Mouse (Mus musculus): ENCODE measurements around the gene Tyk2. TPM values are rescaled to one million over a fixed set of nuclear protein-coding genes. Genes with fewer than 3 reads are reported as not detected.
A peak's percentile ranks its signal among the peaks of the same experiment; 100 is the strongest.

Tyk2 gene
- total RNA-seq, 2 experiments from 2014 or later, result 18.9 to 19.2 TPM

DNA sequence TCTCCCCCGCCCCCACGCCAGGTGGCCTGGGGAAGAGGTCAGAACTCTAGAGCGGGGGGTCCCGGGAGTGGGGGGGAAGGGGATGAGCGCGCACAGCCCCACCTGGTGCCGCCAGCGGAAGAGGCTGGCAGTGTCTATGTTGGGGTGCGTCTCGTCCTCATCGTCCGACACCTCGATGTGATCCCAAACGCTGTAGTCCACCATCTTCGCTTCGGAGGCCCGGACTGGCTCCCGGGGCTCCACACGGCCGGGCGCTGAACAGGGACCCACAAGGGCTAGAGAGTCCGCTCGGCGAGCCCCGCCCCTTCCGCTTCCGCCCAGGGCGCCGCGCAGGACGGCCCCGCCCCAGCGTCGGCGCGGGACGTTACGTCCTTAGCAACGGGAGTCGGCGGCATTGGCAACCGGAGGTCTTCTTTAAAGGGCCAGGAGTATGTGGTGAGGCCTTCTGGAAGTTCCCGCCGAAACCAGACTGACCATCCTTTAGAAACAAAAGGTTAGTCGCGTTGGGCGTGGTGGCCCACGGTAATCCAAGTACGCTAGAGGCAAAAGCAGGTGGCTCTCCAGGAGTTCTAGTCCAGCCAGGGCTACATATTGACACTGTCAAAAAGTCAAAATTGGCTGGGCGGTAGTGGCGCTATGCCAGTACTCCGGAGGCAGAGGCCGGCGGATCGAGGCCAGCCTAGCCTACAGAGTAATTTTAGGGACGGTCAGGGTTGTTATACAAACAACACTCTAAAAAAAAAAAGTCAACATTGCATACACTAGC, 18.8 kb upstream of the Tyk2 start, which contains the start of gene Cdc37:
Gene Cdc37, minus strand, starts transcription at position 329 of the 766 bp plus-strand sequence.
- DNase-seq (ENCODE audit: low spot score in 2 of 2), result peak; percentile 78 to 80

DNA sequence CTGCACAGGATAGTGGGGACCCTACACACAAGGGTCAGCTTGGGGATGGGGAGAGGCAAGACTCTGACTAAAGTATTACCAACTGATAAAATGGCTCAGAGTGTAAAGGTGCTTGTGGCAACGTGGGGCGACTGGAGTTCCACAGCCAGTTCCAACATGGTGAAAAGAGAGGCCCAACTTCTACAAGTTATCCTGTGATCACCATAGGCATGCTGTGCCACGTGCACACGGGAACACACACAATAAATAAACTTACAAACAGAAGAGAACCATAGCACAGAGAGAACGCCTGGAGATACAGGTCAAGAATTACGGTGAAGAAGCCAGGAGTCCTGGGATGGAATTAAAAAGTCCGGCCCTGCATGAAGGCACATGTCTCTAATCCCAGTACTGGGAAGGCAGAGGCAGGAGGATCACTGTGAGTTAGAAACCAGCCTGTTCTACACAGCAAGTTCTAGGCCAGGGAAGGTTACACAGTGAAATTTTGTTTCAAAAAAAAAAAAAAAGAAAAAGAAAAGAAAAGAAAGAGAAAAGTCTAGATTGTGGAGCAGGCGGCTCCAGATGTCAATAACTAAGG, 18.1 kb upstream of the Tyk2 start:
- DNase-seq (ENCODE audit: low spot score in 2 of 2), result no peak

DNA sequence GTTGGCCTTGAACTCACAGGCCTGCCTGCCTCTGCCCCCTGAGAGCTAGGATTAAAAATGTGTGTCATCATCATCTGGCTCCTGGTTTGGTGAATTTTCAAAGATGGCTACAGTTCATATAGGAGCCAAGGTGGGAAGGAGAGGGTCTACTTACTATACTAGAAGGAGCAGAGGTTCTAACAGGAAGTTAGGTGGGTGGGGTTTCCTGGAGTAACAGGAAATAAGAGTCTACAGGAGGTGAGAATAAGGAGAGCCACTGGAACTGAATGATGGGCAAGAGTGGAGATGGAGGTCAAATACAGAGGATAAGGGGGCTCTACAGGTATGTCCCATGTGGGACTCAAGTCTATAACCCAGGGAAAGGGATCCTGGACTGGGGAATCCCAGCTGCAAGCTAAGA, 17.4 kb upstream of the Tyk2 start:
- DNase-seq (ENCODE audit: low spot score in 2 of 2), result no peak

DNA sequence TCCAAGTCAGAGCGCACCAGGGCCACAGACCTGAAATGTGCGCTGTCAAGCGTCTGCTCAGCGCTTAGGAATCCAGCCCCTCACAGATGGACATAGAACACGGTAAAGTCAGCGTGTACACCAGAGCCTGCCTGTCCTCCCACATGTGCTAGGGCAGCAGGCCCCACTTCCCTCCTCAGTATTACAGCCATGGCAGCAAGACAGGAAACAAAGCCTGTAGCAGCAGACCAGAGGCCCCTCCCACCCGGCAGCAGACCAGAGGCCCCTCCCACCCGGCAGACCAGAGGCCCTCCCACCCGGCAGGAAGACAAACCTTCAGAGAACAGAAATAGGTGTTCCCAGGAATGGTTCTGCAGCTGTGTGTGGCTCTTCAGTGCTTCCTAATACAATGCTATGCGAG, 15.7 kb upstream of the Tyk2 start:
- no peak for DNase-seq (ENCODE audit: low spot score in 2 of 2)

DNA sequence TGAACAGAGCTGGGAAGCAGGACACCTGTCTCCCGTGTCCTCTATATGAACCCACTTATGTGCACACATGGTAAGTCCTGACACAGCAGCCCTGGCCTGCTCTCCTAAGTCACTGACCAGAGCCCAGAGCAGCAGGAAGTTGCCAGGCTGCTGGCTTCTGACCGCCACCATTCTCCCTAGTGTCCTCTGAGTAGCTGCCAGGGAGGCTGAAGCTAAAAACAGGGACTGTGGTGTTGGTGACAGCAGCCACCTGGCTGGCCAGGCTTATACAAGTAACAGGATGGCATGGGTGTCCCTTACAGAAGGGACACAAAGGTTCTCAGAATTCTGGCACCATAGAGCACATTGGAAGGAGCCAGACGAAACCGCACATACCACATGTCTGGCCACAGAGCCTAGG, 14.4 kb upstream of the Tyk2 start:
- DNase-seq (ENCODE audit: low spot score in 2 of 2), result no peak

DNA sequence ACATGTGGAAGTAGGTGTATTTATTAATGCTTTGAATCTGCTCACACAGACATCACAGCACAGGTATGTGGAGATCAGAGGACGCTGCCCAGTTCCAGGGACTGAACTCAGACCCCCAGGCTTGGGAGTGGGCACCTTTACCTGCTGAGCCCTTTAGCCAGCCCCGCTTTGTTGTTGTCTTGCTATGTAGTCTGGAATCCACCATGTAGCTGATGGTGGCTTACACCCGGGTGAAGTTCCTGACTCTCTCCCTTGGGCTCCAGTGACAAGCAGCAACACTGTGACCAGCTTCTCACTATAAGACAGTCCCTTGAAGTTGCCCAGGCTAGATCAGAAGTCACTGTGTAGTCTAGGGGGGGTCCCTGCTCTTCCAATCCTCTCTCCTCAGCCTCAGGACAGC, 13.3 kb upstream of the Tyk2 start:
- no peak for DNase-seq (ENCODE audit: low spot score in 2 of 2)

DNA sequence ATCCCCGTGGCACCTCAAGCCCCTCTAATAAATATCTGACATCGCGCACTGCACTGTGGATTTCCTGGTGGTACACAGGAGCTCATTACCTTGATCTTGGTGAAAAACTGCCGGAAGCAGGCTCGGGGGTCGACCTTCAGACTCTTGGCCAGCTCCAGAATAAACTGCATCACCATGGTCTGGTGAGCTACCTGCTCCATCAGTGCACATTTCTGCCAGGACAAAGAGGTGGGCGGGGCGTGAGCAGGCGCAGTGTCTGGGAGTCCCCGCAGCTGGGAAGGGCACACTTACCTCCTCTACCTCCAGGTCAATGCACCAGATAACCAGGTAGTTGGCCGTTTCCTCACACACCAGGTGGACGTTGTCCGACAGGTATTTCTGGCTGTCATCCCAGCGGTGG, 10.9 kb upstream of the Tyk2 start:
- no peak for DNase-seq (ENCODE audit: low spot score in 2 of 2)

DNA sequence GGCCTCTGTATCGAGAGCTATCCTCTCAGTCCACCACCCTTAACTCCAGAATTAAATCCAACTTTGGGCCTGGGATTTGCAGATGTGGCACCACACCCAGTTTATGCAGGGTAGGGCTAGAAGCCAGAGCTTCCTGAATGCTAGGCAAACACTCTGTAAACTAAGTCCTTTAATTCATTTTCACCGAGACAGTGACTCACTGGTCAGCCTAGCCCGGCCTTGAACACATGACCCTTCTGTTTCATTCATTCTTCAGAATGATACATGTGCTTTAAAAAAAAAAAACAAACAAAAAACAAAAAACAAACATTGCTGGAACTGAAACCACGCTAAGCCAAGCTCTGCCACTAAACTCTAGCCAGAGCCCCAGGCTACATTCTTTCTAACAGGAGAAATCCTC, 7.3 kb upstream of the Tyk2 start:
- no peak for DNase-seq (ENCODE audit: low spot score in 2 of 2)

DNA sequence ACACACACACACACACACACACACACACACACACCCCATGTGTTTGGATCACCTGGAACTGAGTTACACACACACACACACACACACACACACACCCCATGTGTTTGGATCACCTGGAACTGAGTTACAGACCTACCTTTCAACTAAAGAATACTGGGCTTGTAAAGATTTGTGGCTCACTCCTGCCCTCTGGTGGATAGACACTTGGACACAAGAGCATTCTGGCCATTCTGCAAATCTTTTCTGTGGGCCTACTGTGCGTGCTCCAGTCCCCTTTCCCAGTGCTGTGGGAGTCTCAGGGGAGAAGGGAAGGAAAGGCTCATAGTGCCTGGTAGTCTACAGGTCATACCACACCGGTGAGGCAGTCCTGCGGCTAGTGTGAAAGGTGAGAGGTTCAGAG, 6.2 kb upstream of the Tyk2 start:
- DNase-seq (ENCODE audit: low spot score in 2 of 2), result no peak

DNA sequence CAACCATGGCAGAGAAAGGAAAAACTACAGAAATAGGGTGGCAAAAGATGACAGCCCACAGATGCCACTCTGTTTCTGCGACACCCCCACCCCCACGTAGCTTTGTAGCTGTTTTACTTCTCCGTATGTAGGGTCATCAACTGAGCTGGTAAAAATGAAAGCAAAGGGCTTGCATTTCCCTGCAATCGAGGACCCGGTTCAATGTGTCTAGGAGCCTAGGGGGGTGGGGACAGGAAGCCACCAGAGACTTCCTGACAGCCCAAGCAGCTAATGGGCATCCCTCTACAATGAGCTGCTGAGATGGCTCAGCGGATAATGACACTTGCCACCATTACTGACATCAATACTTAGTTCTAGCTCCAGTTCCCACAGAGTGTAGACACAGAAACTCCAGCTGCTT, 5.4 kb upstream of the Tyk2 start:
- DNase-seq (ENCODE audit: low spot score in 2 of 2), result no peak

DNA sequence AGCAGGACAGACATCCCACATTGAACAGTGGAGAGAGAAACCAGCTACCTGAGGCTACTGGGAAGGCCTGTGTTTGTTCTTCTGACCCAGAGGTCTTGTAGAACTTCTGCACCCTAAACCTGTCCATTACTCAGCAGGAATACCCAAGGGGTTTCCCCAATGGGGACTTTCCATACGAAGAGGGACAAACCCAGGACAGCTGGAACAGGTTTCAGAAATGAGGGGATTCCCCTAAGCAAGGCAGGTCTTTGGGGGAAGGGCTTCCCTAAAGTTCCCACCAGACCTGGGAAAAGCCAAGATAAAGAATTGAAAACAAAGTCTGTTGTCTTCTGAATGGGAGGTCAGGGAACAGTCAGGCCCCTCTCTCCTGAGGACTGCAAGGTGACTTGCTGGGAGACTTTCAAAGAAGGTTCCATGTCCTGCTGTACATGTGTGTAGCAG, 4.9 kb upstream of the Tyk2 start:
- DNase-seq (ENCODE audit: low spot score in 2 of 2), result no peak

DNA sequence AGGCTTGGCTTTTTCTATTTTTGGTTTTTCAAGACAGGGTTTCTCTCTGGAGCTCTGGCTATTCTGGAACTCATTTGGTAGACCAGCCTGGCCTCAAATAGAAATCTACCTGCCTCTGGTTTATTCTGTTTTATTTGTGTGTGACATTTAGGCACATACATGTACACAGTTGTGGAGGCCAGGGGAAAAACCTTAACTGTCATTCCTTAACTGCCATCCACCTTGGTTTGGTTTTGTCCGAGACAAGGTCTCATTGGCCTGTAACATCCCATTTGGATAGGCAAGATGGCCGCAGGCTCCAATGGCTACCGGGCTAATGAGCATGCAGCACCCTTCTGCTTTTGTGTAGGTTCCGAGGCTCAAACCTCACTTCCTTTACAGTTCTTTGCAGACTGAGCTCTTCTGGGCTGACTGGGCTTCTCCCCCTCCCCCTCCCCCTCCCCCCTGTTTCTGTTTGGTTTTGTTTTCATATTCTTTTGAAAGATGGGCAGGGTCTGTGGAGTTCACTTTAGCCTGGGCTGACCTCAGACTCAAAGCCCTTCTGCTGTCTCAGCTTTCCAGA, 4.4 kb upstream of the Tyk2 start:
- DNase-seq (ENCODE audit: low spot score in 2 of 2), result no peak

DNA sequence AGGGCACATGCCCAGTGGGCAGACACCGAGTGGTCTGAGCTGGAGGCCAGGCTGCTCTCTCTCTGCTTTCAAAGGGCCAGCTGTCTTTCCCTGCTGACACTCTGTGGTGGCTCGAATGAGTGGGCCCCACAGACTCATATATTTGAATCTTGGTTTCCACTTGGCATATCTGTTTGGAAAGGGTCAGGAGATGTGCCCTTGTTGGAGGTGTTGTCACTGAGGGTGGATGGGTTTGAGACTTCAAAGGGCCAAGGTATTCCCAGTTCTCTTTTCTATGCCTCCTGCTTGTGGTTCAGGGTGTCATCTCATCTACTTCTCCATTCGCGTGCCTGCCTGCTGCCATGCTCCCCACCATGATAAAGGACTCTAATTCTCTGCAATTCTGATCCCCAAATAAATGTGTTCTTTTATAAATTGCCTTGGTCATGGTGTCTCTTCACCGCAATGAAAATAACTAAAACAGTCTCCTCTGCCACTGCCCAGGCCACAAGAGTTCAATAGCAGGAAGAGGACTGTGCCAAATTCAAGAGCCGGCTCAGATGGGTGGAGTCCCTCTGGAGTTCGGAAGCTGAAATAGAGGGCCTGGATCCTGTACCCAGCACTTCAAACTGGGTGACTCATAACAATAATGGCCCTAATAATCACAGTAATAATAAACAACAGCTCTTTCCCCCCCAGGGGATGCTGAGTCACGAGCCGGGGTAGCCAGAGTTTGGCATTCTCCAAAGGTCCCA, 3.7 kb upstream of the Tyk2 start:
- DNase-seq (ENCODE audit: low spot score in 2 of 2), result no peak

DNA sequence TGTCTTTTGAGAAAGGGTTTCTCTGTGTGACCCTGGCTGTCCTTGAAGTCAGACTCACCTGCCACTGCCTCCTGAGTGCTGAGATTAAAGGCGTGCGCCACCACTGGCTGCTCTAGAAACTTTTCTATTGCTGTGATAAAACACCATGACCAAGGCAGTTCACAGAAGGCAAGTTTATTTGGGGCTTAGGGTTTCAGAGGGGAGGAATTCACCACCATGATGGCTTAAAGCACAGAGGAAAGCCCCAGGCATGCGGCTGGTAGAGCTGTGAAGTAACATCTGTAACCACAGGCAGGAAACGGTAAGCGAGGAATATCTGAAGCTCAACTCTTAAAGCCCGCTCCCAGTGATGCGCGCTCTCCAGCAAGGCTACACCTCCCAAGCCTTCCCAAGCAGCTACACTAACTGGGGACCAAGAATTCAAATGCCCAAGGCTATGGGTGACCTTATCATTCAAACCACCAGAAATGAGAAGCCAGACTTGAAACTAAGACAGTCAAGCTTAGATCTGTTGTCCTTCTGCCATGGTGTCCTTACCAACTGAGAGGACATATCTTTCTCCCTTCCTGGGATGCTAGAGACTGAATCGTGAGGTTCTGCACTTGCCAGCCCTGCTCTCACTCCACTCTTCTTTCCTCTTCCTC, 2.1 kb upstream of the Tyk2 start:
- DNase-seq (ENCODE audit: low spot score in 2 of 2), result no peak

DNA sequence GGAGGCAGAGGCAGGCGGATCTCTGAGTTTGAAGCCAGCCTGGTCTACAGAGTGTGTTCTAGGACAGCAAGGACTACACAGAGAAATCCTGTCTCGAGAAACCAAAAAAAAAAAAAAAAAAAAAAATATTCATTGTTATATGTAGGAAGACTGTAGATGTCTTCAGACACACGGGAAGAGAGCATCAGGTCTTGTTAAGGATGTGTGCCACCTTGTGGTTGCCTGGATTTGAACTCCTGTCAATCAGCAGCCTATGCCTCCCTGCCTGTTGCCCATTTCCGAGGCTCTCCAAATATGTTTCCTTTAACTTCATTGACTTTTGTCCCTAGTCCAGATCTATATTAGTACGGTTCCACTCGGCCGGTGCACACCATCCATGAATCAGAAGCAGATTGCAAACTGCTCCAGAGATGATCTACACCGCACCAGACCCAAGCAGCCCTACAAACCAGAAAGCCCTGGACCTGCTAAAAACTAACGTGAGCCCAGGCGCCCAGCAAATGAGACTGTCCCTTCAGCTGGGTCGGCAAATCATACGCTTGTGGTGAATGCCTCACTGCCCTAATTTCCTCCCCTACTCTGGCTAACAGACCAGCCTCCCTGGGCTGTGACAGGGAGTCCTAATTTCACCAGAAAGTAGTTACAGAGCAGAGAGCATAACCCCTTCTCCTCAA, 1.2 kb upstream of the Tyk2 start:
- no peak for DNase-seq (ENCODE audit: low spot score in 2 of 2)

DNA sequence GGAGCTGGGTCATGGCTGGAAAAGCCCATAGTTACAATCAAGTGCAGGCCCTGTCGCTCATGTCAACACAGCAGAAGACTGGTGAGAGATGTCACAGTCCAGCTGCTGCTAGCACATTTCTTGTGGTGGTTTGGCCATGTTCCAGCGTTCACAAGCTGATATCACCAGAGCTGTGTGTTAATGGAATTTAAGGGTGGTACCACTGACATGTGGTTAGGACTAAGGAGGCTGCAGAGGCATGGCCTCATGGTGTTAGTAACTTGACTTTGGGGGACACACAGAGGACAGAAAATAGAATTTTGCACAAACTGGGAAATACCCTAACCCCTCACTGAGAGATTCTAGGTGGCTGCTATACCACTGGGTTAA, 4.8 kb downstream of the Tyk2 start:
- DNase-seq (ENCODE audit: low spot score in 2 of 2), result no peak

DNA sequence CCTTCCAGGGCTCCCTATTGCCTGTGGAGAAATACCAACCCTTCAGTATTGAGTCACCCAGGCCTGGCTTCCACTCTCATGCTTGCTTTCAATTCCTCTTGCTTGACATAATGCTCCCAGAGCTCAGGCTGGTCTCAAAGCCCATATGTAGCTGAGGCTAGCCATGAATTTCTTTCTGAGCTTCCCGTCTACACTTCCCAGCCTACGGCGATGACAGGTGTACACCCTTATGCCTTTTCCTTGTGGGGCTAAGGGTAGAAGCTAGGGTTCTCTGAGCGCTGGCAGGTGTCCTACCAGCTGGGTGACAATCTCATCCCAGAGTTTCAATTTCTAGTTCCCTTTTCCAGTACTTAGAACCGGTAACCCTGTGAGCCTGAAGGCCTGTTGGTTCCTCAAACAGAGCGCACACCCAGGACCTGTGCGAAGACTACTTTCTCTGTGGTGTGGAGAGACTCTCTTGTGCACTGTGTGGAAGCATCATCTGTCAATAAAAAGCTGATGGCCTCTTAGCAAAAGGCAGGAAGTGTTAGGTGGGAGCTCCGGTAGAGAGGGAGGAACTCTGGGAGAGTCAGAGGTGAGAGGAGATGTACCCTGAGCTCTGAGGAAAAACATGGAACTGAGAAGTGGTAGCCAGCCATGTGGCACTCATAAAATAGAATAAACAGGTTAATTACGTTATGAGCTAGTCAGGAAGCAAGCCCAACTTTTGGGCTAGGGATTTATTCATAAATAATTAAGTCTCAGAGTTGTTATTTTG, 5.4 kb downstream of the Tyk2 start:
- no peak for DNase-seq (ENCODE audit: low spot score in 2 of 2)

DNA sequence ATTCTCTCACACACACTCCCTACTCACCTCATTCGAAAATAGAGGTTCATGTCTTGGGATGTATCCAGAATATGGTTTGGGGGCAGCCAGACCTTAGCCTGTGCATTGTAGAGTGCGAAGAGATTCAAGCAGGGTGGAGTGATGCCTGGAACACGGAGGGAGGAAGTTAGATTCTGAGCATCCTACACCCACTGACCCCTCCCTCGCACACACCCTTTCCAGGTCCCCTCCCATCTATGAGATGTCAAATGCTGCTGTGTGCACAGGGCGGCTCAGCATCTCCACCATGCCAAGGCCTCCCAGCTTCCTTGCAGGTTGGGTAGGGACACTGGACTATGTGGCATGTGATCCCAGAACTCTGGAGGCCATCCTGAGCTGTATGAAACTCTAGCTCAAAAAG, 6.2 kb downstream of the Tyk2 start:
- DNase-seq (ENCODE audit: low spot score in 2 of 2), result no peak

DNA sequence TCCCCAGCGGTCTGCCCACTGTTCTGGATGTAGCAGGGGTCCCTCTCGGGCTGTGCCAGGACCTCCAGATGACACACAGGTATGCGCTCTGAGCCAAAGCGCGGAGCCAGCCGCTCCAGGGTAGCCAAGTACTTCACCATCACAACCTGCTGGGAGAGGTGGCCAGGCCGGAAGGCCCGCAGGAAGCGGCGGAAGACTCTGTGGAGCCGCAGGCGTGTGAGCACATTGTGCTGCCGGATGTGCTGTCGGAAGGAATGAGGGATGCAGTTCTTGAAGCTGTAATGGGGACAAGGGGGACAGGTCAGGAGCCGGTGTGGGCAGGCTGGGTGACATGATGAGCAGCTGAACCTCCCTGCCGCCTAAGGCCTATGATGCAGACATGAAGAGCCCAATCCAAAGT, 9.6 kb downstream of the Tyk2 start:
- DNase-seq (ENCODE audit: low spot score in 2 of 2), result no peak

DNA sequence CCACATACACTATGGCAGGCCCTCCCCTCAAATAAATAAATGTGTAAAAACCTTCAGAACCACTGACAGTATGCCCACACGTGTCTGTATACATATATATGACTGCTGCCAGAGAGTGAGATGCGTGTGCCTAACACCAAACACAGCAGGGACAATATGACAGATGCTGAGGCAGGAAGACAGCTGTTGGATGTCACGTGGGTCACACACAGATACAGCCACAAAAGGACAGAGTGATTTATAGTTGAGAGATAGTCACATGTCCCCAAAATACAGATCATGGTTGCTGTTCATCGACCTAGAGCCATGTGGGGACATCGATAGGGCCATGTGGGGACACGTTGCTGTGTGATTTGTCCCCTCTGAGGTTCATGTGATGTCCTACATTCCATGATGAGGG, 14.0 kb downstream of the Tyk2 start:
- DNase-seq (ENCODE audit: low spot score in 2 of 2), result no peak
